Comparison of ENCODE assay signal across 22 mouse cellular contexts in the genomic region with DNA sequence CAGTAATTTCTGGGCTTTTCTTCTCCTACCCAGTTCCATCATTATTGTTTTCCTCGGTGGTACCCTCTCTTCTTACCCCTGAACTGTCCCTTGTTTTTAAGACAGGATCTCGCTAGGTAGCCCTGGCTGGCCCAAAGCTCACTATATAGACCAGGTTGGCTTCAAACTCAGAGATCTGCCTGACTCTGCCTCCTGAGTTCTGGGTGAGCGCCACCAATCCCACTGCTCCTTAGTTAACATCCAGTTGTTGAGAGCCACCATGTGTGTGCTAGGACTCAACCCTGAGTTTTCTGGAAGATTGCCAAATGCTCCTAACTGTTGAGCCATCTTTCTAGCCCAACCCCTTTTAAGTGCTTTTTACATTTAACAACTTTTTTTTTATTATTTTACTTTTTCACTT. TPM values are rescaled to one million over a fixed set of nuclear protein-coding genes. Genes with fewer than 3 reads are reported as not detected.
A peak's percentile ranks its signal among the peaks of the same experiment; 100 is the strongest.
DNase-seq lines count a peak whose midpoint lies in the region; ATAC-seq lines count a peak whose summit lies in the region.
"Had no signal": no experiment of that assay in that cellular context is flagged by ENCODE, and none has a peak within 500 bp of the region (broad histone marks: within the 10 kb centered on the region; RNA-seq: fewer than 3 reads in every experiment).

No protein-coding gene starts in this region.

- H3K4me1 ChIP-seq in liver, embryonic 11.5 days (replicated peaks; ENCODE audit: control insufficient read depth, insufficient read depth, low read length): peaks cover 16% of the 10 kb centered on the region

- DNase-seq in CD4-positive, CD25-positive, alpha-beta regulatory T cell, adult 2 months (ENCODE audit: low read depth, low spot score): peak; percentile 25
- DNase-seq in heart, adult 11 months: peak; percentile 92
- no peak for DNase-seq in heart, postnatal 25 days (ENCODE audit: low spot score)
- DNase-seq in 416B (ENCODE audit: low read depth): peak; percentile 44
- no peak for DNase-seq in liver, embryonic 11.5 days (ENCODE audit: low spot score)
- no peak for DNase-seq in retina, embryonic 14.5 days (ENCODE audit: low spot score)
- DNase-seq: heart, postnatal 4 days; kidney, adult 18-20 months; kidney, postnatal 36 days; lung, adult 2 months; right cerebral cortex, postnatal 14 days had no signal

- no peak overlapping the region for H3K9ac ChIP-seq in liver, embryonic 11.5 days (ENCODE audit: low read depth, low read length)
- H3K9ac ChIP-seq: limb, embryonic 13.5 days; neural tube, embryonic 12.5 days had no signal

- H3K27ac ChIP-seq in liver, embryonic 11.5 days (ENCODE audit: low read depth, low read length): peak overlapping the region; percentile 38; the same call in 1 of the 2 replicates
- H3K27ac ChIP-seq: limb, embryonic 13.5 days; neural tube, embryonic 12.5 days had no signal

- no peaks in the 10 kb centered on the region for H3K27me3 ChIP-seq in liver, embryonic 11.5 days (replicated peaks; ENCODE audit: control insufficient read depth, insufficient read depth, low read length)
- H3K27me3 ChIP-seq: heart, embryonic 13.5 days; limb, embryonic 13.5 days; neural tube, embryonic 12.5 days had no signal

- ATAC-seq in CD4-positive, CD25-positive, alpha-beta regulatory T cell, adult 4 months: no peak
- no peak for ATAC-seq in liver, embryonic 11.5 days (replicated peaks; ENCODE audit: low FRiP score)
- no peak for ATAC-seq in monocyte, adult 5-6 weeks (replicated peaks; ENCODE audit: insufficient number of reproducible peaks, low FRiP score, low TSS enrichment, poor library complexity, severe bottlenecking)
- ATAC-seq: hindbrain, embryonic 16.5 days; midbrain, embryonic 16.5 days had no signal

- WGBS in liver, embryonic 11.5 days: 91% methylated on average over 3 of the region's 3 CpGs

- no peaks in the 10 kb centered on the region for H3K9me3 ChIP-seq in liver, embryonic 11.5 days (ENCODE audit: control insufficient read depth, low read length)
- H3K9me3 ChIP-seq: heart, embryonic 13.5 days; limb, embryonic 13.5 days; neural tube, embryonic 12.5 days had no signal

- H3K4me2 ChIP-seq in liver, embryonic 11.5 days: no peak overlapping the region
- H3K4me2 ChIP-seq: limb, embryonic 13.5 days; neural tube, embryonic 12.5 days had no signal

- H3K36me3 ChIP-seq in liver, embryonic 11.5 days (ENCODE audit: control insufficient read depth, insufficient read depth, low read length): peaks cover 24% of the 10 kb centered on the region

- H3K4me3 ChIP-seq in liver, embryonic 11.5 days (ENCODE audit: low read depth, low read length): no peak overlapping the region
- H3K4me3 ChIP-seq: erythroblast, embryonic 14.5 days; heart, embryonic 13.5 days; limb, embryonic 13.5 days; neural tube, embryonic 12.5 days had no signal

- intact Hi-C loops in heart, postnatal 25 days (cut with DNase I): loop anchor here (5.0 kb wide), 1 partner anchor 229 kb away; no protein-coding TSS in a partner anchor

RNA-seq across cellular contexts. Expression of a gene that starts 4.1 kb away (rescaled TPM):
- 10 to 100 TPM; 20.0 to 29.3 TPM for polyA plus RNA-seq in CD4-positive, CD25-positive, alpha-beta regulatory T cell, adult 4 months (2017; shearing (Covaris generic))
- 10 to 100 TPM; 41.1 to 48.6 TPM for total RNA-seq in heart, postnatal 25 days (2021)
- polyA plus RNA-seq in liver, embryonic 11.5 days (2014; fragmentation: Nextera tagmentation; extraction: Ambion mirVana): 23.8 and 28.1 TPM in 2 replicates
- 25.1 to 34.7 TPM (median 25.9 TPM) in 3 replicates for total RNA-seq in monocyte, adult 5-6 weeks (2017)

RNA-seq across cellular contexts. Expression of a gene that starts 39.3 kb away (rescaled TPM):
- under 1 TPM in 1 of 2 experiments, not detected in 1; 0.36 TPM for polyA plus RNA-seq in CD4-positive, CD25-positive, alpha-beta regulatory T cell, adult 4 months (2017; shearing (Covaris generic))
- not detected for total RNA-seq in heart, postnatal 25 days (2021)
- polyA plus RNA-seq in liver, embryonic 11.5 days (2014; fragmentation: Nextera tagmentation; extraction: Ambion mirVana): 0.05 and 0.08 TPM in 2 replicates
- total RNA-seq in monocyte, adult 5-6 weeks (2017): 0.38 TPM in 1 of 3 replicates, not detected in the others
- total RNA-seq: gastrocnemius, postnatal 4 days; heart, postnatal 4 days; megakaryocyte, adult 5-6 weeks had no signal
- polyA plus RNA-seq: erythroblast, embryonic 14.5 days; limb, embryonic 13.5 days; lung, adult 2 months; testis, adult 2 months had no signal

Comparison
In these comparisons a context has a peak if more than half of its experiments do, and no peak if none do; other contexts are left out.
1. DNase-seq: peak in CD4-positive, CD25-positive, alpha-beta regulatory T cell, adult 2 months (single experiment), heart, adult 11 months (single experiment) and 416B (single experiment); none in heart, postnatal 25 days (single experiment), liver, embryonic 11.5 days (single experiment) and retina, embryonic 14.5 days (single experiment).